Mouse (Mus musculus) neutrophil, adult 83 days (primary cell): Measurements from ENCODE around the gene Tcn2. TPM values are rescaled to one million over a fixed set of nuclear protein-coding genes. Genes with fewer than 3 reads are reported as not detected.

Experiments
- total RNA-seq, 2 experiments: library from RNA; stranded (reverse); gene quantifications; one replicate each; pipeline ENCODE4 v1.2.4; 2023

The Tcn2 gene
- 100 to 1,000 TPM; 162 to 166 TPM for total RNA-seq

DNA sequence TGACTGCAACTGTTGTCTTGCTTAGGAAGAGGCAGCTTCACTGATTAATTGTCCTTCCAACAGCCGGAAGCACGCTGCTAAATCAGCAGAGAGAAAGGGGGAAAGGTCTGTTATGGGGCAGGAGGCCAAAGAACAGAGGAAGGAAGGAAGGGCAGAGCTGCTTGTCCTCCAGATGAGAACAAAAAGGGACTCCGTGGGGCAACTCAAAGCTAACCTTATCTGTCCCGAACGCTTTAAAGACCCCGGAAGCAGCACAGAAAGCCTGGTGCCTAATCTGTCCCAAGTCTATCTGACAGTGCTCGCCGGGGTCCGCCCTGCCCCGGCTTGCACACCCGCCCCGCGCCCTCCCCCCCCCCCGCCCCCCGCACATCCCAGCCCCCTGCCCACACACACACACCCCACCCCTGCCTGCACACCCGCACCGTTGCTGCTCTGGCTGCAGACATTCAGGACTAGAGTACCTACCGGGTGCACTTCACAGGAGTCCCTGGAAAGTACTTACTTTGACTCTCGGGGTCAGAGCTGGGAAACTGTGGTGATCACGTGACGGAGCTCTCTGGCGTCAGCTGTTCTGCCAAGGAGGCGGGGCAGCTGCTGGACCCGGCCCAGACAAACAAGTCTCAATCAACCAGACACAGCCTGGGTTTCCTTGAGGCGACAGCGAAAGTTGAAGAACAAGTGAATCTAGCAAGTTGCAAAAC, at the start of gene Tcn2:
Gene Tcn2, minus strand, starts transcription at position 649 of the 701 bp plus-strand sequence.

DNA sequence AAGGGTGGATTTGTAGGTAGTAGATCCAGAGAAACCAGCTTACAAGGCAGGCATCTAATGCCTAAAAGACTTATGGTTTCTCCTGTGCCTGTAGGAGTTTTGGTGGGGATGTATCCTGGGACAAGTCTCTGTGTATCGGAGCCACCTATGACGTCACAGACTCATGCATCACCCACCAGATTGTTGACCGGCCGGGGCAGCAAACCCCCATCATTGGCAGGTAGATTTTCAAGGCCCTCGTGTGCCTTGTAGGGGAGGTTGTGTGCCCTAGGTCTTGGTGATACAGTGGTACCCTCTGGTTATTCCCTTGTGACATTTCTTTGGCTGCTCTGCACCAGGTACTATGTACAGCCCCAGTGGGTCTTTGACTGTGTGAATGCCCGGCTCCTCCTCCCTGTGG, 44.7 kb upstream of the Tcn2 start, which contains the start of gene 4930556J24Rik:
Gene 4930556J24Rik, minus strand, starts transcription at position 101 of the 400 bp plus-strand sequence.

DNA sequence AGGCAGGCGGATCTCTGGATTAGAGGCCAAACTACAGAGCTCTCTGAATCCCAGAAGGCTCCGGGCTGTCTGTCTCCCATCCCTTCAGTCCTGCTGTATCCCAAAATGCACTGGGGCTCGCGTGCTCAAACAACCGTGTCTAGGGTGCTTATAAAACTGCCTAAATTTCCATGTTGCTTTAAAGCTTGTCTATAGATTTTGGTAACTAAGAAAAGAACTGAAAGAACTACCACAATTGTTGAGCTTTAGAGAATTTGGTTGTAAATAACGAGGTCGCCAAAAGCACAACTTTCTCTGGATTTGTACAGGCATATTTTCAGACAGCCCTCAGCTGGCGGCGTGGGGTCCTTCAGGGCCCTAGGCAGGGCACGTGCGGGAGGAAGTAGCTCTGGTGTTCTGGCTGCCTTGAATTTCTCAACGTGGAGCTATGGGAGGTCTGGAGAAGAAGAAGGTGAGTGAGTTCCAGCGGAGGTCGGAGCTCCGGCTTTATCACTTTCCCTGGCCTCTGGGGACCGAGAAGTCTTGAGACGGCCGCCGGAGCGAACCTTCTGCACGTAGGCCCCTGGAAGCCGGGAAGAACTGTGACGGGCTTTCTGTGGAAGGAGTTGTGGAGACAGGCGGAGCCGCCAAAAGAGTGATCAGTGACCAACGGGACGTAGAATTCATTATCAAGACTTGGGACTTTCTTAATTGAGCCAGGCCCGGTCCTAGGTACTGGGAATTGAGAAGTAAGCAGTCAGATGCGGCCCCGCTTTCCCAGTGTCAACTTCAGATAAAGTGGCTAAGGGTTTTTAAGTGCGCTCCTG, 31.9 kb upstream of the Tcn2 start, which contains the start of gene Pes1:
Gene Pes1, plus strand, starts transcription at position 366 of the 806 bp plus-strand sequence.

DNA sequence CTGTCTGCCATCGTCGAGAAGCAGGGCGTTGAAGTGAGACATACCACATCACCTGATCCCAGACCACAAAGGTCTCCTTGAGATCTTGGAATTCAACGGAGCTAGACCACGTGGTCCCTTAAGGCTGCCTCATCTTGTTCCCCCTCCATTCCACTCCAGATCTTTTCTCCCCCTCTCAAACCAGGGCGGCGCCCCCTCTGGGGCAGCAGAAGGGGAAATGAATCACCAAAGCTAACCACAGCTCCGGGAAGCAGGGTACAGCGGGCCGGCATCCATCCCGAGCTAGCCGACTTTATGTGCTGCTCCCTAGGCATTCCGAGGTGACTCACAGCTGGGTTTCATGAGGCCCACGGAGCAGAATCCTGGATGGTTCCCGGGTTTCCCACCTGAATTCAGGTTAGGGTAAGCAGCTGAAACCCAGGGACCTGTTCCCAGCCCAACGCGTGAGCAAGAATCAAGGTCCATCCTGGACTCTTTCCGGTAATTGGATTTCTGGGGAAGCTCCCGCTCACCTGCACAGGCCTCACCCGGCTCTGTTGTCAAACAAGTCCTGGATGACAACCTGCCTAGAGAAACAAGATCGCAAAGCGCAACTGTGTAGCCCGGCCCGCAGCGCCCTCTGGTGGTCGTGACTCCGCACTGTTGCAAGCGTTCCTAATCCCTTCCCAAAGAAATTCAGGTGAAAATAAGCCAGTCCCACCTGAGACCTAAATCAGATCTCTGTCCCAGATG, 17.7 kb downstream of the Tcn2 start, which contains the start of gene Slc35e4:
Gene Slc35e4, minus strand, starts transcription at position 556 of the 732 bp plus-strand sequence.

DNA sequence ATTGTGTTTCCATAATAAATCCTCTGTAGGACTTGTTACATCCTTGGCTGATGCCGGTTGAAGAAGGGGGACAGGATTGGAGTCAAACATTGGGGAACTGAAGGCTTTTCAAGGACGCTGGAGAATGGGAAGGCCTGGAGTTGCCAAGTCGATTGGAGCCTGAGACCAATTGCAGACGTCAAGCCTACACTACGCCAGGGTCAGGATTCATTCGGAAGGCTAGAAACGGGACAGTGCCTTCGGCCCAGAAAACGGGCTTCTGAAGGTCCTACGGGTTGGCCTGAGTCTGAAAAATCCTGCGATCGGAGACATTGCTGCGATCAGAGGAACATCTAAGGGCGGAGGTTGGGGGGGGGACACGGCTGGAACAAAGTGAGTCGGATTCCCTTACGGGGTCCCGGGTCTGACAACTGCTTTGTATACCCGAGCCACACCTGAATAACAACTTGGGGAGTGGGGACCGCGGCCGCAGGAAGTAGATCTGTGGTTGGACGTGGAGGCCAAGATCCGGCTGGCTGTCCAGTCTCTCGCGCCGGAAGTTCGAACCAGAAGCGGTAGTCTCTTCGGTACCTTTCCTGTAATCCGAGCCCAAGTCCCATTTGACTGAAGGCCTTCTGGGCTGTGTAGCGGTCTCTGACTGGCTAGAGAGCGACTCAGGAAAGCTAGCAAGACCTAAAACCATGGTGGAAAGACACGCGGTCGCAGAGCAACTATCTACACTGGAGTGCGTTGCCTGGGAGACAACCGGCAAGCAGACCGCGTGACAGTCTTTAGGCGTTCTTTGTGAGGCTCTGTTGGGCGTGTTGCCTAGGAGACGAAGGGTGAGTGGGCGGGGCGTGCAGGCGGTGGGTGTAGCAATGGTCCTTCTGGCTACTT, 37.3 kb downstream of the Tcn2 start, which contains the start of the genes 4921536K21Rik and Dusp18:
Gene 4921536K21Rik, minus strand, starts transcription at position 693 of the 876 bp plus-strand sequence.
Gene Dusp18, plus strand, starts transcription at position 835 of the 876 bp plus-strand sequence.

Other genes starting within 250 kb of the Tcn2 start
- gene Osbp2, start 68.3 kb downstream of the Tcn2 start, total RNA-seq: not detected
- 1 to 10 TPM in 1 of 2 experiments, under 1 TPM in 1; 0.66 to 1.6 TPM for gene 4921536K21Rik, start 37.1 kb downstream of the Tcn2 start, total RNA-seq
- gene Dusp18, start 36.9 kb downstream of the Tcn2 start, total RNA-seq: 1 to 10 TPM; 5.6 to 7.6 TPM
- gene Slc35e4, start 17.5 kb downstream of the Tcn2 start, total RNA-seq: 1 to 10 TPM; 9.2 to 9.6 TPM
- 10 to 100 TPM; 23.0 to 32.5 TPM for gene Pes1, start 31.8 kb upstream of the Tcn2 start, total RNA-seq
- gene 4930556J24Rik, start 44.6 kb upstream of the Tcn2 start, total RNA-seq: not detected
- under 1 TPM in 1 of 2 experiments, not detected in 1; 0.18 TPM for gene Gal3st1, start 51.5 kb upstream of the Tcn2 start, total RNA-seq
- gene Sec14l4, start 99.3 kb upstream of the Tcn2 start, total RNA-seq: not detected
- not detected for gene Sec14l3, start 132.7 kb upstream of the Tcn2 start, total RNA-seq
- 1 to 10 TPM; 3.1 to 3.2 TPM for gene Mtfp1, start 163.3 kb upstream of the Tcn2 start, total RNA-seq
- 10 to 100 TPM in 1 of 2 experiments, 1 to 10 TPM in 1; 6.1 to 12.8 TPM for gene Sec14l2, start 191.3 kb upstream of the Tcn2 start, total RNA-seq
- gene Rnf215, start 203.0 kb upstream of the Tcn2 start, total RNA-seq: 10 to 100 TPM in 1 of 2 experiments, 1 to 10 TPM in 1; 9.8 to 12.9 TPM
- 1 to 10 TPM; 2.3 to 3.0 TPM for gene Ccdc157, start 228.1 kb upstream of the Tcn2 start, total RNA-seq
- gene Sf3a1, start 228.2 kb upstream of the Tcn2 start, total RNA-seq: 10 to 100 TPM; 35.8 to 44.4 TPM